Mouse (Mus musculus) layer of hippocampus, adult 8-10 months (tissue): Measurements from ENCODE around the gene Fgf12. TPM values are rescaled to one million over a fixed set of nuclear protein-coding genes. Genes with fewer than 3 reads are reported as not detected.

ENCODE experiments used
- DNase-seq, 2 experiments: peaks; one replicate each; pipeline ENCODE4 v3.0.0; 2022; ENCODE audit warnings: low spot score in 2 of 2
- total RNA-seq, 4 experiments: library from RNA; stranded (reverse); gene quantifications; 2 replicates each; pipeline ENCODE4 v1.2.4; 2022

Fgf12 gene
- total RNA-seq = 100 to 1,000 TPM; 152 to 164 (median 156) TPM

- DNase-seq = peak in 1 of 2 experiments; percentile 8
Measured at GRCm38 (mm10) chr16:28752638-28753118, at the start of gene Fgf12. Fgf12 (minus strand) TSS chr16:28753068.

- peak in 1 of 2 experiments; percentile 21 for DNase-seq
Measured at GRCm38 (mm10) chr16:28793115-28793514, 40.2 kb upstream of the Fgf12 start.

- no peak for DNase-seq
Measured at GRCm38 (mm10) chr16:28770276-28770675, 17.4 kb upstream of the Fgf12 start.

DNA sequence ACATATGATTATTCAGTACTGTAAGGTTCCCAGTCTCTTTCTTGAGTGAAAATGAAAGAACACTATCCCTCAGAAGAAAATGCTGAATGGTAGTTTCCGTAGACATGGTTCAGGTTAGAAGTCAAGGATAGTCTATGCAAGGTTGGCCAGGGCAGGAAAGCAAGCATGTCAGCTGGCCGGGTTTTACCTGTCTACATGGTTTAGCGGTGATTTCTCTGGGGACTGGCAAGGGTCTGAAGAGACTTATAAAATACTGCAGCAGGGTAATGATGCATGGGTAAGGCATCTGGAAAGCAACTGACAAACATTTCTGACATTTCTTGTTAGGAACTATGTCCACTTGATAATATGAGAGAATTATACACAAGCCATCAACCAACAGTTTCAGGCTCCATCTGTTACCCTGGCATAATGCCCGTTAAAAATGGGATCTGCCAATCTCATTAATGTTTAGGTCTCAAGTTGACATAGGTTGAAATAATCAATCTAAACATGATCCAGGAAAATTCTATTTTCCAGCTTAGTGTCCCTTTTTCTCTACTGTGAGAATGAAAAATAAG lies 8.6 kb upstream of the Fgf12 start:
- DNase-seq = no peak

DNA sequence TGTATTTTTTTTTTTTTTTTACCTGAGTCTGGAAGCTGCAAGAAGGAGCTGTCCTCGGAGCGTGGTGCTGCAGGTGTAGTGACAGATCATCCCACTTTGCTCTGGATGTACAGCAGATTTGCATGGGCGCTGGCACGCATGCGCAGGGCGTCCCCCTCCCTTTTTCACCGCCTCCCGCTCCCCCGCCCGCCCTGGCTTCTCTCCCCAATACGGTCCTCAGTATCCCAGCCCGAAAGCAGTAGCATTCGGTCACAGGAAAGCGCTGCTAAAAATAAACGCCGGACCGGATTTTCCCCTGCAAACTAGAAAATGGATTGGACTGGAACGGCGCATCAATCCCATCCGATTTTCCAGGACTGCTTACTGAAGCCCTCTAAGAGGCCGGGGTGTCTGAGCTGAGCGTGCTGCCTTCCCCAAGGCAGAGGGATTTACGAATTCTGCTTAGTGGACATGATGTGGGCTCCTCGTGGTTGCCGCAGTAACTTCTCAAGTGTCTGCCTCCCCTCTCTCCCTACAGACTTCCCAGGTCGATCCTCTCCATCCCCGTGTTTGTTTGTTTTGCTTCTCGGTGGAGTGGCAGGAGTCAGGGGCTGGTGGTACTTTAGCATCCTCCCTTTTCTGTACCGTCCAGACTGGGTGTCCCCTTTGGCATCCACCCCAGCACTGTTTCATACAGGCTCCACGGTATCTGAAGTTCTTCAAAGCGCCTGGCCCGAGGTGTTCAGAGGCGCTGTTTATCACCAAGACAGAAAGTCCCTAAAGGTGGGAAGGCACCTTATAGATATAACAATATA lies 453 bp upstream of the Fgf12 start:
- peak; percentile 85 to 86 for DNase-seq

- DNase-seq = no peak
Measured at GRCm38 (mm10) chr16:28734461-28734860, 18.4 kb downstream of the Fgf12 start.

DNA sequence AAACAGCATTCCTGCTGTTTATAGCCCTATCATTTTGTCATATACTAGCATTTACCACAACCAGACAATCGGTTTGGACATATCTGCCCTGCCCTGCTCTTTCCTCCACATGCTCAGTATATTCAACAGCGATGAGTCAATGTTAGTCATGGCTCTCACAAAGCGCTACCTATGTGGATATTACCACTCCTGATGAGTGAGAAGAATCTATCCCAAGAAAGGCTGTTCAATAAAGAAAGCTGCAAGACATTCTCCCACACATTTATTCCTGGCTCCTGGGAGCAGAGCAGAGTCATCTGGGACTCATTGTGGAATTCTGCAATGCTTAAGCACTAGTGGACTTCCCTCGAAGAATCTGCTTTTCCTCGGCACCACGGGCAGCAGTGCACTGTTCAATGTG lies 26.1 kb downstream of the Fgf12 start:
- no peak for DNase-seq

GRCm38 (mm10) chr16:28706623-28707022 lies 46.2 kb downstream of the Fgf12 start:
- no peak for DNase-seq

DNA sequence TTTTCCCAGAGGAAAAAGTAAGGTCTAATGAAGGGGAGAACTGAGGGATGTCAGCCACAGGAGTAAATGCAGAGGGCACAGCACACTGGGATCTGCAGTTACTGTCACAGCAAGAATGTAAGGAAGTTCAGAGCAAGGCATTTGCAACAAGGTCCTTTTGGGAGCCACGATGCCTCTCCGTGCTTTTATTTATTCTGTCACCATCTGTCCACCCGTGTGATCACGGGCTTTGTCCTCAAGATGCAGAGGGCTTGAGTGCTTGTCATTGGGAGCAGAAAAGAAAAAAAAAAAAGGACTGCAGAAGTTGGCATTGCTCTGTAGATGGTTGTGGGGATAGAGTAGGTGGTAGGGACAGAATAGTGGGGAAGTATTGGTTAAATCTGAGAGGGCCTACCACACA lies 52.5 kb downstream of the Fgf12 start:
- DNase-seq = no peak

DNA sequence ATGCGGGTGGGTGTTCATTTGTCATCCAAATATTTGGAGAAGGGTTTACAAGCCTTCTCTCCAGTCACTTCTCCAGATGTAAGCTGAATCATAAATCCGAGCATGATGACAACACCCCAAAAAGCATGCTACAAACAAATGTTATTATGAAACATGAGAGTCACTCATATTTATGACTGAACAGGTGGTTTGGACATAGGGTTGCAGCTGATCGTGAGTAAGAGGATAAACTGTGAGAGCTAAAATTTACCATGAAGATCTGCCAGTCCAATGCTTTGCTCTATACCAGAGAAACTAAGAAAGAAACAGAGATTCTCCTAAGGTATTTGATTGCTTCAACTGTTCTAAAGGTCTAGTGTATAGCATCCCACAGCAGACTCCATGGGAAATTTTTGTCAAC lies 56.0 kb downstream of the Fgf12 start:
- no peak for DNase-seq

DNA sequence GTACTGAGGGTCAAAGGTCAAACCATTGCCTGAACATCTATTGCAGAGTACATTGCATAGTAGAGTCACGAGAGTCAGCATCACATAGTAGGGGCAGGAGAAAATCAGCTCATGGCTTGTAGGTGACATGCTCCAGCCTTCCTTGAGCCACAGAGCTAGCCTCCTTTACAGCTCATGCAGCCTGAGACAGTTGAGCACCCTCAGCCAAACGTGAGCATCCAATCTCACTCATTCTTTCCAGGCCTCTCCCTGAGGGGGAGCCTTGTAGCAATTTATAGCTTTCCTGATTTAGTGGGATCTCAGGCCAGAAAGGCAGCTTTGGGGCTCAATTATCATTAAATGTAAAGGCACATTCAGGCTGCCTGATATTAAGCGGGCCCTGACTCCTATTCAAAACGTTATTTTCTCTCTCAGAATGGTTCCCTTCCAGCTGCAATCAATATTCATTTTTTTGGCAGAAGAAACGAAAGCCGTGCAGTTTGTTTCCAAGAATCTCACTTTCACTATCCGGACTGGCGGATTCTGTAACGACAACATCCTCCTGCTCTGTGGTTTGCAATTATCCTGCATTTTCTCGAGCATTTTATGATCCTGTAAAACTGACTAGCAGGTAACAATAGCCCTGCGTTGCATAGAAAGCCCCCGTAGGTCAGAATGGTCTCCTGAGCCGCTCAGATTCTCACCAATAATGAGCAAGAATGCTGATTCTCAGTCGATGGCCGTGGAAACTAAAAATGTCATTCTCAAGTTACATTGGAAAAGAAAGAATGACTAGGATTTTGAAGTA lies 58.6 kb downstream of the Fgf12 start:
- DNase-seq = peak in 1 of 2 experiments; percentile 16

DNA sequence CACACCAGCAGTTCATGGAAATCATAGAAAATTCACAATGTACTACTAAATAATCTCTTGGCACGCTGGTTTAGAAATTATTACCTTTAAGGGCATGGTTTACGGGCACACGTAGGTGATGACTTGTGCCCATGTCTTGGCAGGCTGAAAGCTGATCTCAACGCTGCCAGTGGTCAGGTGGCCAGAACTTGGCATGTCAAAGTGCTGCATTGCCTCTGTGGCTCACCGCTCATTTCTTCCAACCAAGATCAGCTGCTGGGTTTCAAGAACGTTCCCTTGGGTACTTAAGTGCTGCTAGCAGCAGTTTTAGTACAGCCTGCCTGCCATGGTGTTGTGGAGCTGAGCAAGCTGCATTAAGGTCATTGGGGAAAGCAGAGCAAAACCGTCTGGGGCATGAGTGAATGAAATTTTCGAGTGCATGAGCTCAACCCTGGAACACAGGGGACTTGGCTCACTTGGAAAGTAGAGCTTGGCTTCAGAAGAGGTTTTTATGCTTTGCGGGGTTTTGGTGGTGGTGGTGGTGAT lies 63.9 kb downstream of the Fgf12 start:
- DNase-seq = no peak

DNA sequence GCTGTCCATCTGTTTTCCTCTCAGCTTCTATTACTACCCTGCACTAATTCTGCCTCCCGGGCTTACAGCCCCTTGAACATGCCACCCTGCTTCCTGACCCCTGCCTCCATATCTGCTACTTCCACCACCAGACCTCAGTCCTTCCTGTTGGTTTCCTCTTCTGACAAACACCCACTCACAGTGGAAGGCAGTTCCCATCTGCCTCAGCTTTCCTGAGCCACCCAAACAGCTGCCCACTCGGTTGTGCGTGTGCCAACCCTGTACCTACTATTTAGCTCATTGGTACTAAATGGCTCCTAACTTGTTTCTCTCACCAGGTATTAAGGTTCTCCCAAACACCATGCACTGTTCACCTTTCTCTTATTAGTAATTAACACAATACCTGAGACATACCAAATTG lies 71.2 kb downstream of the Fgf12 start:
- DNase-seq = peak in 1 of 2 experiments; percentile 31

GRCm38 (mm10) chr16:28668815-28669347 lies 84.0 kb downstream of the Fgf12 start:
- DNase-seq = no peak

DNA sequence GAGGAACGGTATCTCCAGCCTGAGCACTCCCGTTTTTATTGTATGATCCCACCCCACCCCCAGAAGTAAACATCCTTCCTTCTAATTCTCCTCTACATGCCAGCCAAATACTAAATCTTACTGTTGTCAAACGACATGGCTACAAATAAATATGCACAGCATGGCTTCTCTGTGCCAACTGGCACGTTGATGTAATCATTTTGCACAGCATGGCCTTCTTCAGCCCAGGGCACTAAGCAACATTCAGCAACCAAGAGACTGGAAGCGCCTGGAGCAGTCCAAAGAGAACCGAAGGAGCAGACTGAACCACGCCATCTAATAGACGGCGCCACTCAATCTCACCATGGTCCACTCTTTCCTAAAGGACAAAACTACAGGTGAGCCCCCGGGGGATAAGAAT lies 100.2 kb downstream of the Fgf12 start:
- DNase-seq = no peak

- no peak for DNase-seq
Measured at GRCm38 (mm10) chr16:28650589-28650988, 102.3 kb downstream of the Fgf12 start.

GRCm38 (mm10) chr16:28645030-28645429 lies 107.8 kb downstream of the Fgf12 start:
- no peak for DNase-seq

- no peak for DNase-seq
Measured at GRCm38 (mm10) chr16:28631721-28632120, 121.1 kb downstream of the Fgf12 start.

DNA sequence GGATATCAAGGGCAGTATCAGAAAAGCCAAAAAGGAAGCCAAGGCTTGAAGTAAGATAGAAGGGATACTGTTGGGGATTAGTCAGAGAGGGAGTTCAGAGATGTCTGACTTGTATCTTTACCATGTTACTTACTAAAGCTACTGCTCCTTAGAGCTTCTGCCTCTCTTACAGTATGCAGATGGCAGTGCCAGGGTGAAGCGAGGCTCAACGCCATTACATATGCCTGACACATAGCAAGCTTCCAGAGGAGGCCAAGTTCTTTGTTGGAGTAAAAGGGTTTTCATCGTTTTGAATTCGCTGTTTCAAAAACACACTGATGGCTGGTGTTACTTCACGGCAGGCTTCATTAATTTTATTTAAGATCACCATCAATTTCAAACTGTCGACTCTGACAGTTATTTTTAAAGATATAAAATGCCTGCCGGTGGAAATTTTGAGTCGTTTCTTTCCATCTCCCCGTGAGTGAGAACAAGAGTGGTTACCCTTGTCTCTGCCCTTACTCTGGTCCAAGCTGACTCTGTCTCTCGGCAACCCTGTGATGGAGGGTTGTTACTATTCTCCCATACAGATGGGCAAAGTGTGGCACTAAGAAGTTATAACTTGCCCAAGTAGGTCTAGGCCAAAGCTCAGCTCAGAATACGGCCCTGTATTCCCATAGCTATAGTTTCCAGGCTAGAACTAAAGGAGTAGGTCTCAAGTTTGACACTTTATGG lies 121.9 kb downstream of the Fgf12 start:
- no peak for DNase-seq

- DNase-seq = no peak
Measured at GRCm38 (mm10) chr16:28626259-28626658, 126.6 kb downstream of the Fgf12 start.

DNA sequence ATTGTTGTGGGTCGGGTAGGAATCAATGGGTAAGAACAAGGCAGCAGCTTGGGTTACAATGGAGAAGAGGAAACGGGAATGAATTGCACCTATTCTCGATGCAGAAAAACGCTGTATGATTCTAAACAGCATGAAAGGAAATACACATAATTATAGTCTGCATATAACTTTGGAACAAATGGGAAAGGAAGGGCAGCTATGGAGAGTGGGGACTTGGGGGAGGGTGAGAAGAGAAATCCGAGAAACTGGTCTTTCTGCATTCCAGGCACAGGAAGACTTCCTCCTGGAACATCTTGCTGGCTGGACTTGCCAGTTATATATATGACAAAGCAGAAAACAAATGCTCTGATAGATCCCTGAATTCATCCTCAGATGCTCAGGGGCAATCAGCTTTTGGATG lies 127.2 kb downstream of the Fgf12 start:
- no peak for DNase-seq
